Comparison of ENCODE assay signal across 8 mouse cellular contexts in the genomic region with DNA sequence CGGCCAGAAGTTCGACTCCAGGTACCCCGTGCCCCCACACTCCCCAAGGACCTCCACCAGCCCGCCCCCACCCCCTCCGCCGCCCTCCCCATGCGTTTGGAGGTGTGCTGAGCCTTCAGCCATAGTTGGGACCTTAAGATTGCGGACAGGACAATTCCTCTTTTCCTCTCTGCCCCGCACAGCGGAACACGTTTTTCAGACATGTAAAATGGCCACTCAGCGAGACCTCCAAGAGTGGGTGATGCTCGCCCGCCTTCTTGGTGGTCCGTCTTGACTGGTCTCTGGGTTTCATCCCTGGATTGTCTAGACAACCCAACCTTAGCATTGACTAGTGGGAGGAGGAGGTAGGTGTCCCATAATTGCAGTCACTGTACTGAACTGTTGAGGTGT. TPM values are rescaled to one million over a fixed set of nuclear protein-coding genes. Genes with fewer than 3 reads are reported as not detected.
DNase-seq lines count a peak whose midpoint lies in the region; ATAC-seq and TF ChIP-seq lines count a peak whose summit lies in the region.

No protein-coding gene starts in this region.

- intact Hi-C loops in left cerebral cortex, postnatal 25 days (cut with DNase I) = no loop called here

- H3K4me3 ChIP-seq in heart, embryonic 11.5 days (ENCODE audit: low read depth, low read length) = peak overlapping the region; percentile 75
- peak overlapping the region; percentile 89 for H3K4me3 ChIP-seq in bone marrow macrophage, adult 2 months (ENCODE audit: insufficient read depth, low read length)
- peak overlapping the region; percentile 79 for H3K4me3 ChIP-seq in heart, embryonic 16.5 days (ENCODE audit: low read length)
- H3K4me3 ChIP-seq in liver, postnatal 0 days (ENCODE audit: low read depth, low read length) = peak overlapping the region; percentile 49

- no peak for TF ChIP-seq CTCF in bone marrow macrophage, adult 2 months (IDR thresholded peaks at IDR 0.05; ENCODE audit: low read depth, low read length)
- no peak for TF ChIP-seq CTCF in liver, postnatal 0 days (IDR thresholded peaks at IDR 0.05; ENCODE audit: low read depth)

- H3K36me3 ChIP-seq in heart, embryonic 11.5 days (ENCODE audit: control insufficient read depth, insufficient read depth, low read length) = 0 out of 2 replicates have a peak, but pooled peaks cover 3% of the 10 kb centered on the region
- peaks cover 12% of the 10 kb centered on the region; the same call in 1 of the 2 replicates for H3K36me3 ChIP-seq in heart, embryonic 16.5 days (ENCODE audit: control insufficient read depth, insufficient read depth)
- H3K36me3 ChIP-seq in liver, postnatal 0 days (replicated peaks; ENCODE audit: insufficient read depth, low read length) = no peaks in the 10 kb centered on the region

- no peaks in the 10 kb centered on the region for H3K27me3 ChIP-seq in heart, embryonic 11.5 days (ENCODE audit: control insufficient read depth, insufficient read depth, low read length)
- H3K27me3 ChIP-seq in heart, embryonic 16.5 days (ENCODE audit: control insufficient read depth, insufficient read depth, low read length) = no peaks in the 10 kb centered on the region
- no peaks in the 10 kb centered on the region for H3K27me3 ChIP-seq in liver, postnatal 0 days (ENCODE audit: insufficient read depth, low read length)

- DNase-seq in heart, adult 9 months (ENCODE audit: low spot score in 2 of 2) = no peak
- DNase-seq in liver, postnatal 0 days = no peak
- DNase-seq in frontal cortex, postnatal 25 days (ENCODE audit: low spot score in 2 of 2) = no peak
- no peak for DNase-seq in left cerebral cortex, postnatal 25 days (ENCODE audit: low spot score in 2 of 2)
- no peak for DNase-seq in urinary bladder, postnatal 10 days (ENCODE audit: low spot score)

- peak overlapping the region; percentile 89 for H3K9ac ChIP-seq in heart, embryonic 11.5 days (ENCODE audit: low read depth, low read length)
- H3K9ac ChIP-seq in heart, embryonic 16.5 days (ENCODE audit: low read length) = peak overlapping the region; percentile 91
- H3K9ac ChIP-seq in liver, postnatal 0 days (replicated peaks) = peak overlapping the region; percentile 56

- peak; percentile 39; the same call in 1 of the 2 replicates for ATAC-seq in heart, embryonic 11.5 days (replicated peaks; ENCODE audit: insufficient number of reproducible peaks, low FRiP score, low TSS enrichment)
- ATAC-seq in heart, embryonic 16.5 days (replicated peaks; ENCODE audit: extremely low read depth, insufficient read depth, low FRiP score) = no peak; the same call in 1 of the 2 replicates
- ATAC-seq in liver, postnatal 0 days = no peak

- no peak for TF ChIP-seq EP300 in liver, postnatal 0 days (IDR thresholded peaks at IDR 0.05; ENCODE audit: low read depth)

- H3K4me1 ChIP-seq in heart, embryonic 11.5 days (ENCODE audit: control insufficient read depth, insufficient read depth, low read length) = no peaks in the 10 kb centered on the region
- H3K4me1 ChIP-seq in bone marrow macrophage, adult 2 months (ENCODE audit: control insufficient read depth, insufficient read depth, low read length) = peaks cover 4% of the 10 kb centered on the region; the same call in 1 of the 2 replicates
- no peaks in the 10 kb centered on the region; the same call in 1 of the 2 replicates for H3K4me1 ChIP-seq in heart, embryonic 16.5 days (ENCODE audit: control insufficient read depth, insufficient read depth, low read length)
- H3K4me1 ChIP-seq in liver, postnatal 0 days (ENCODE audit: insufficient read depth) = peaks cover 3% of the 10 kb centered on the region; the same call in 1 of the 2 replicates

- TF ChIP-seq POLR2A in bone marrow macrophage, adult 2 months (IDR thresholded peaks at IDR 0.05; ENCODE audit: borderline replicate concordance, low read depth, low read length) = no peak

- peak overlapping the region; percentile 81 for H3K27ac ChIP-seq in heart, embryonic 11.5 days (ENCODE audit: low read depth, low read length)
- H3K27ac ChIP-seq in bone marrow macrophage, adult 2 months (ENCODE audit: insufficient read depth, low read depth, low read length) = 0 out of 2 replicates have a peak overlapping the region, but pooled peaks have one; percentile 36
- peak overlapping the region; percentile 74 for H3K27ac ChIP-seq in heart, embryonic 16.5 days (ENCODE audit: low read length)
- peak overlapping the region; percentile 65 for H3K27ac ChIP-seq in liver, postnatal 0 days (ENCODE audit: low read depth)

- WGBS in heart, embryonic 11.5 days (ENCODE audit: insufficient replicate concordance) = 1% methylated on average over 15 of the region's 15 CpGs
- WGBS in heart, embryonic 16.5 days = 3% methylated on average over 15 of the region's 15 CpGs
- WGBS in liver, postnatal 0 days (ENCODE audit: insufficient replicate concordance) = 5% methylated on average over 14 of the region's 15 CpGs

- H3K9me3 ChIP-seq in heart, embryonic 11.5 days (replicated peaks; ENCODE audit: control insufficient read depth, low read length) = no peaks in the 10 kb centered on the region
- H3K9me3 ChIP-seq in heart, embryonic 16.5 days (replicated peaks; ENCODE audit: control insufficient read depth, low read length) = no peaks in the 10 kb centered on the region
- no peaks in the 10 kb centered on the region for H3K9me3 ChIP-seq in liver, postnatal 0 days (ENCODE audit: low read length)

- peak overlapping the region; percentile 79 for H3K4me2 ChIP-seq in heart, embryonic 11.5 days
- peak overlapping the region; percentile 84 for H3K4me2 ChIP-seq in heart, embryonic 16.5 days (ENCODE audit: low read depth, low read length)
- peak overlapping the region; percentile 82 for H3K4me2 ChIP-seq in liver, postnatal 0 days (ENCODE audit: low read depth, low read length)

RNA-seq across cellular contexts. Expression of a gene that starts 0.5 kb away (rescaled TPM):
- polyA plus RNA-seq in heart, embryonic 11.5 days (2014; fragmentation: Nextera tagmentation; extraction: Ambion mirVana) = 114 and 142 TPM in 2 replicates
- polyA plus RNA-seq in bone marrow macrophage, adult 2 months (2012; ENCODE audit: insufficient read depth, insufficient read length, missing spikeins) = 6.8 and 6.9 TPM in 2 replicates
- polyA plus RNA-seq in heart, embryonic 16.5 days (2015; fragmentation: Nextera tagmentation; extraction: Ambion mirVana) = 138 and 143 TPM in 2 replicates
- polyA plus RNA-seq in liver, postnatal 0 days (2015; fragmentation: Nextera tagmentation; extraction: Ambion mirVana) = 16.3 and 17.9 TPM in 2 replicates
- total RNA-seq in left cerebral cortex, postnatal 25 days (2021) = 10 to 100 TPM; 23.5 to 24.9 TPM

RNA-seq across cellular contexts. Expression of a gene that starts 34.8 kb away (rescaled TPM):
- 31.7 and 34.0 TPM in 2 replicates for polyA plus RNA-seq in heart, embryonic 11.5 days (2014; fragmentation: Nextera tagmentation; extraction: Ambion mirVana)
- 35.1 and 42.6 TPM in 2 replicates for polyA plus RNA-seq in bone marrow macrophage, adult 2 months (2012; ENCODE audit: insufficient read depth, insufficient read length, missing spikeins)
- polyA plus RNA-seq in heart, embryonic 16.5 days (2015; fragmentation: Nextera tagmentation; extraction: Ambion mirVana) = 27.6 and 32.6 TPM in 2 replicates
- 8.3 and 9.8 TPM in 2 replicates for polyA plus RNA-seq in liver, postnatal 0 days (2015; fragmentation: Nextera tagmentation; extraction: Ambion mirVana)
- 10 to 100 TPM; 58.7 to 60.4 TPM for total RNA-seq in left cerebral cortex, postnatal 25 days (2021)
